Mouse (Mus musculus) intestine, postnatal 0 days (tissue): ENCODE measurements at regions not wholly inside any gene's neighbourhood (a gene's known extent, or its start where the extent isn't known, plus 50 kb on each side); places are given as distances from the start of the nearest gene placed in this dataset.

ENCODE experiments used
- ATAC-seq: fragments of 200-750 bp; cut with Nextera tagmentation; 2 replicates; pipeline ENCODE4 v1.8.0; 2017; ENCODE audit warnings: mild to moderate bottlenecking, moderate TSS enrichment, moderate library complexity
- H3K27ac ChIP-seq: fragments of 300-500 bp; sonication (generic); 2 replicates; pipeline ENCODE4 v1.5.1; 2014; ENCODE audit warnings: mild to moderate bottlenecking, low read depth, low read length, moderate library complexity
- H3K27me3 ChIP-seq: fragments of 300-500 bp; sonication (generic); replicated peaks from 2 replicates; pipeline ENCODE4 v1.6.1; 2014; ENCODE audit warnings: low read length, mixed read lengths; ENCODE audit not compliant: control insufficient read depth, insufficient read depth
- H3K36me3 ChIP-seq: fragments of 300-500 bp; sonication (generic); 2 replicates; pipeline ENCODE4 v1.6.1; 2014; ENCODE audit warnings: mild to moderate bottlenecking, moderate library complexity; ENCODE audit not compliant: control insufficient read depth, insufficient read depth
- H3K4me1 ChIP-seq: fragments of 300-500 bp; sonication (generic); replicated peaks from 2 replicates; pipeline ENCODE4 v1.6.1; 2014; ENCODE audit warnings: antibody characterized with exemption, low read length, mixed read lengths; ENCODE audit not compliant: control insufficient read depth, insufficient read depth
- H3K4me2 ChIP-seq: fragments of 300-500 bp; sonication (generic); replicated peaks from 2 replicates; pipeline ENCODE4 v1.6.1; 2014; ENCODE audit warnings: low read depth, mild to moderate bottlenecking, moderate library complexity
- H3K4me3 ChIP-seq: fragments of 300-500 bp; sonication (generic); 2 replicates; pipeline ENCODE4 v1.5.1; 2014; ENCODE audit warnings: low read depth, low read length
- H3K9ac ChIP-seq: fragments of 300-500 bp; sonication (generic); 2 replicates; pipeline ENCODE4 v1.6.1; 2014; ENCODE audit warnings: mild to moderate bottlenecking, low read depth, low read length
- H3K9me3 ChIP-seq: fragments of 300-500 bp; sonication (generic); 2 replicates; pipeline ENCODE4 v1.6.1; 2016; ENCODE audit warnings: mixed run types; ENCODE audit not compliant: control insufficient read depth
- CTCF ChIP-seq: sonication (generic); IDR thresholded peaks from 2 replicates; pipeline ENCODE4 v1.5.1; 2016; ENCODE audit warnings: low read depth, mild to moderate bottlenecking, control low read depth, antibody characterized with exemption, moderate library complexity
- WGBS: fragments of 180-500 bp; shearing (Covaris S2); extraction: QIAGEN DNeasy Blood & Tissue Kit; methylation state at CpG from one replicate; pipeline ENCODE4 v1.1.7; 2014; 5-methylcytosine and 5-hydroxymethylcytosine counted together

DNA sequence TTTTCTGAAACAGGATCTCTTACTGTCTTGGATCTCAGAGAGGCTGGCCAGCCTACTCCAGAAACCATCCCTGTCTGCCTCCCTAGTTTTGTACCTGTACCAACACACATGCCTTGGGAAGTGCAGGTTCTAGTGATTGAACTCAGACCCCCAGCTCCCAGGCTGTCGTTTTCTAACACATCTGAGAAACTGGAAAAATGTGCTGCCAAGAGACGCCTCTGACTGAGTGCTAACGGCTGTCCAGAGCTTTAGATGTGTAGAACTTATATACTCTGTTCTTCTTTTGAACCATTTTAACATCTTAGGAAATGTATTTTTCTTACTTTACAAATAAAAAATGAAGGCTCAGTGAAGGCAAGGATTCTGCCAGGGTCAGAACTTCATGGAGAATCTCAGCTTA, 85.8 kb upstream of the Usp47 start:
- no peaks in the 10 kb centered on the region for H3K27me3 ChIP-seq
- H3K4me3 ChIP-seq, result no peak overlapping the region
- no peak for ATAC-seq
- no peaks in the 10 kb centered on the region for H3K9me3 ChIP-seq
- H3K36me3 ChIP-seq, result no peaks in the 10 kb centered on the region
- no peak for TF ChIP-seq CTCF
- H3K4me1 ChIP-seq, result no peaks in the 10 kb centered on the region
- 69% methylated on average over 3 of the region's 3 CpGs for WGBS
- H3K9ac ChIP-seq, result no peak overlapping the region
- H3K4me2 ChIP-seq, result no peak overlapping the region
- no peak overlapping the region for H3K27ac ChIP-seq

- Histone ChIP-seq H3K36me3 (no peaks in the 10 kb centered on the region), H3K9ac (no peak overlapping the region), H3K4me2 (no peak overlapping the region), H3K27me3 (no peaks in the 10 kb centered on the region), H3K27ac (no peak overlapping the region), H3K9me3 (no peaks in the 10 kb centered on the region), H3K4me3 (no peak overlapping the region), H3K4me1 (no peaks in the 10 kb centered on the region)
- no peak for ATAC-seq
- 80% methylated on average over 2 of the region's 2 CpGs for WGBS
- no peak for TF ChIP-seq CTCF
Observed at GRCm38 (mm10) chr7:111937102-111937501, 86.2 kb upstream of the Usp47 start.

GRCm38 (mm10) chr7:111932725-111933124, 90.6 kb upstream of the Usp47 start:
- 74% methylated on average over 2 of the region's 2 CpGs for WGBS
- no peak overlapping the region for H3K27ac ChIP-seq
- no peaks in the 10 kb centered on the region for H3K36me3 ChIP-seq
- H3K27me3 ChIP-seq, result no peaks in the 10 kb centered on the region
- no peak overlapping the region for H3K9ac ChIP-seq
- no peaks in the 10 kb centered on the region for H3K9me3 ChIP-seq
- no peaks in the 10 kb centered on the region for H3K4me1 ChIP-seq
- H3K4me2 ChIP-seq, result no peak overlapping the region
- TF ChIP-seq CTCF, result no peak
- ATAC-seq, result no peak
- no peak overlapping the region for H3K4me3 ChIP-seq

DNA sequence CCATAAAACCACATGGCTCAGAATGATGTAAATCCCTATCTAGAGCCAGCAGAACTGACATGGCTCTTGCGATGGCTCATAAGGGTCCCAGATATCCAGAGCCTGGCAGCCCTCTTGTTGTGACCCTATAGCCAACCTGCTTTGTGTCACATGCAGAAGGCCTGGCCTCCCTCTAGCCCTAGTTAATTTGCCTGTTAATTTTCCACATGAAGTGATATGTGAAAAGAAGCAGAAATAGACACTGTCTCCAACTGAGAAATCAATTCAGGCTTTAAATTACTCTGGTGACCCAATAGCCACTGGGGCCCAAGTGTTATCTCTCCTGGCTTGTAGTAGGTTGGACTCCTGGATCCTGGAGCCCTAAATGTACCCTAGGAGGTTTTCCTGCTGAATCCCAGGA, 103.3 kb upstream of the Usp47 start:
- 86% methylated on average over 1 of the region's 1 CpGs for WGBS
- Histone ChIP-seq H3K4me3 (no peak overlapping the region), H3K9me3 (no peaks in the 10 kb centered on the region), H3K27ac (no peak overlapping the region), H3K36me3 (no peaks in the 10 kb centered on the region), H3K4me1 (no peaks in the 10 kb centered on the region), H3K9ac (no peak overlapping the region), H3K27me3 (no peaks in the 10 kb centered on the region), H3K4me2 (no peak overlapping the region)
- TF ChIP-seq CTCF, result no peak
- ATAC-seq, result no peak

DNA sequence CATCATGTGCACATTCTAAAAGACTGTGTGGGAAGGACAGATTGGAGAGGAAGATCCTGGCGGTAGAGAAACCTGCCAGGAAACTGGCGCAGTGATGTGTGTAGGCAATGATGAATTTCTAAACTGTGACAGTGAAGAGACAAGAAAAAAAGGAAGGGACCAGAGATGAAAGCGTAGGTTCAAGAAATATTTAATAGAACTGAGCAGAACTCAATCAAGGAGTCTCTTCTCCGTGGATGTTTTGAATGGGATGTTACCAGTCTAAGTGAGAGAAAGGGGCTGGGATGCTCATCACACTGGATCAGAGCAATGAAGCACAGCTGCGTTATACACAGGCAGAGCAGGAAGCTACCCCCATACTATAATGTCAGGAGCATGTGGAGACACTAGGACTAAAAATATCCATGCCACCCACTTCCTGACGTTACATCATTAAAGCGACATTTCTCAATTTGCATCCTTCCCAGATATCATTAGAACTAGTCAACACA, 119.5 kb upstream of the Usp47 start:
- H3K27me3 ChIP-seq, result no peaks in the 10 kb centered on the region

DNA sequence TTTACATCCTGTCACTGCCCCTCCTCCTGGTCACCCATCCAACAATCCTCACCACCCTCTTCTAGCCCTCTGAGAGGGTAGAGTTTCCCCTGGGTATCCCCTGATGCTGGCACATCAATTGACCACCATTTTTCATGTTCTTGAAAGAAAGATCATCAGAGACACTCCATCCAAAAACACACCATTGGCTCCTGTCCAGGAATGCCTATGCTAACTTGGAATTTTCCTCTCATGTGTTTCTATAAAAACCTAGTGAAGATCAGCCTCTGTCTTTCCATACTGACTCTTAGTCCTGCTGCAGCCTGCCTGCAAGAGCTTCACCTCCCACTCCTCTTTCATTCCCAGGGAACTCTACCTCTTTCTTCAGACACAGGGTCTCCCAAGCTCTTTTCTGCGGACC, 117.2 kb upstream of the Galnt18 start:
- Histone ChIP-seq H3K27me3 (no peaks in the 10 kb centered on the region), H3K4me1 (no peaks in the 10 kb centered on the region), H3K36me3 (no peaks in the 10 kb centered on the region), H3K9me3 (no peaks in the 10 kb centered on the region), H3K27ac (no peak overlapping the region), H3K9ac (no peak overlapping the region), H3K4me3 (no peak overlapping the region), H3K4me2 (no peak overlapping the region)
- no peak for TF ChIP-seq CTCF
- ATAC-seq, result no peak
- 80% methylated on average over 1 of the region's 1 CpGs for WGBS

More for the DNA sequence above, 119.5 kb upstream of the Usp47 start:
- no peak overlapping the region for H3K4me2 ChIP-seq
- no peak overlapping the region for H3K27ac ChIP-seq
- H3K4me3 ChIP-seq, result no peak overlapping the region
- H3K9ac ChIP-seq, result no peak overlapping the region
- WGBS, result 79% methylated on average over 7 of the region's 7 CpGs
- no peak for ATAC-seq
- no peaks in the 10 kb centered on the region for H3K9me3 ChIP-seq
- TF ChIP-seq CTCF, result no peak
- no peaks in the 10 kb centered on the region for H3K4me1 ChIP-seq
- H3K36me3 ChIP-seq, result no peaks in the 10 kb centered on the region

- 61% methylated on average over 5 of the region's 5 CpGs for WGBS
- Histone ChIP-seq H3K4me1 (no peaks in the 10 kb centered on the region), H3K36me3 (no peaks in the 10 kb centered on the region), H3K4me2 (no peak overlapping the region), H3K9ac (no peak overlapping the region), H3K27me3 (no peaks in the 10 kb centered on the region), H3K27ac (no peak overlapping the region), H3K9me3 (no peaks in the 10 kb centered on the region), H3K4me3 (no peak overlapping the region)
- no peak for ATAC-seq
- TF ChIP-seq CTCF, result no peak
Observed at GRCm38 (mm10) chr7:111896255-111896654, 116.5 kb upstream of the Galnt18 start.
